ENCODE assay signal across 15 mouse cellular contexts in the genomic region with DNA sequence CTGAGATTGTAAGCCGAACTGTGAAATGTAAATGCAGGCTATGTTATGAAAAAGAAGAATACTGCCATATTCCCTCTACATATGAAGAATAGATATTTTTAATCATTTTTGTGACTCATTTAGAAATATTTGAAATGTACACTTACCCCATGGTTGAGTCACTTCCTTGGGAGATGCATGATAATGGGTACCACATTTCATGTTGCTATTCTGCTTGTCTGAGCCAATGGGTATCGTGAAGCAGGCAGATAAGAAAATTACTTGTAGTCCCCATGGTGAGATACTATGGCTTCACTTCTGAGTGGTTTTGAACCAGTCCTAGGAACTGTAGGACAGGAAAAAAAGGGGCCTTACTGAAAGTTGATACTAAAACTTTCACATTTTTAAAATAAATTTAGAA.
"Had no signal": no experiment of that assay in that cellular context is flagged by ENCODE, and none has a peak within 500 bp of the region (broad histone marks: within the 10 kb centered on the region; RNA-seq: fewer than 3 reads in every experiment).

No protein-coding gene starts in this region.

- H3K4me3 ChIP-seq: midbrain, embryonic 10.5 days; midbrain, embryonic 12.5 days; myocyte; neural tube, embryonic 12.5 days had no signal

- H3K9ac ChIP-seq: liver, embryonic 14.5 days; lung, embryonic 14.5 days; midbrain, embryonic 12.5 days; neural tube, embryonic 12.5 days had no signal

- H3K27ac ChIP-seq: liver, embryonic 14.5 days; midbrain, embryonic 10.5 days; midbrain, embryonic 12.5 days; neural tube, embryonic 12.5 days had no signal

- H3K9me3 ChIP-seq: midbrain, embryonic 10.5 days; midbrain, embryonic 12.5 days; neural tube, embryonic 12.5 days had no signal

- DNase-seq: lung, adult 18-20 months; lung, embryonic 14.5 days; lung, postnatal 10 days; lung, postnatal 4 days; midbrain, embryonic 14.5 days; right cerebral cortex, adult 18-20 months; spleen, adult 18-20 months; thymus, adult 18-20 months; thymus, postnatal 14 days; thymus, postnatal 36 days had no signal

- H3K36me3 ChIP-seq: midbrain, embryonic 10.5 days; midbrain, embryonic 12.5 days; neural tube, embryonic 12.5 days had no signal

- H3K4me1 ChIP-seq: midbrain, embryonic 10.5 days; midbrain, embryonic 12.5 days; neural tube, embryonic 12.5 days had no signal

- H3K27me3 ChIP-seq: midbrain, embryonic 12.5 days; neural tube, embryonic 12.5 days had no signal
